Mouse (Mus musculus) frontal cortex, postnatal 36 days (tissue): Measurements from ENCODE around the gene Tceal7.
A peak's percentile ranks its signal among the peaks of the same experiment; 100 is the strongest.
"Not testable (repeated sequence)": the region's sequence is repeated elsewhere in the genome, so short reads cannot be mapped to it uniquely, and the experiment has no call there.

ENCODE experiments used
- DNase-seq, 2 experiments: peaks; one replicate each; pipeline ENCODE4 v3.0.0; 2022; ENCODE audit warnings: low spot score in 2 of 2

Gene Tceal7

DNA sequence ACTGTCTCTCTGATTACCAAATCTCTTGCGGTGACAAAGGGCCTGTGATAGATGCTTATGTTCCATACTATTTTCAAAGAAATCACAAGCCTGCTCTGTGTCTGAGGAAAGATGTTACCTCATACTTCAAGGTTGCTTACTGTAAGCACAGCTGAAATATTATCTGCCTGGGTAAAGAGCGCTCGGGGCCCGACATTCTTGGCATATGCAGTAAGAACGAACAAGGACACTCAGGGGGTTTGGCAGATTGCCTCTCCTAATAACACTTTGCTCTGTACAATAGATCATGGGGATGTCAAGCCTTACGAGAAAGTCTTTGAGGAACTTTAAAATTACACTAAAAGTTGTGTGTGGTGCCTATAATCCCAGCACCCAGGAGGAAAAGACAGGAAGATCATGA, 34.2 kb downstream of the Tceal7 start:
- no peak for DNase-seq

GRCm38 (mm10) chrX:136249671-136250070, 35.1 kb downstream of the Tceal7 start:
- no peak for DNase-seq

GRCm38 (mm10) chrX:136252023-136252729, 37.6 kb downstream of the Tceal7 start:
- no peak for DNase-seq

GRCm38 (mm10) chrX:136267720-136268119, 53.1 kb downstream of the Tceal7 start:
- no peak for DNase-seq

DNA sequence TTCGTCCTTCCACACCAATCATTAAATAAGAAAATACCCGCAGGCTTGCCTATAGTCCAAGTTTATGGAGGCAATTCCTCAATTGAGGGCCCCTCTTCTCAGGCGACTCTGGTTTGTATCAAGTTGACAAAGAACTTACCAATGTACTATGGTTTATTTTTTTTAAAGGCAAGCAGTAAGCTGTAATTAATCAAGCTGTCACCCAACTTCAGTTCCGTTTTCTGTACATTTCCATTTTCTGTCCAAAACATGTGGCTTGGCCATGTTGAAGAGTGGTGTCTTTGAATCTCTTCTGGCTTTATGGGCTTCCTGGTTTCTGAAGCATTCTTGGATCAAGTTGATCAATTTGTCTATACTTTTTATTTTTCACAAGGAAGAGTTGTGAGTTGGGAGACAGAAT, 53.6 kb downstream of the Tceal7 start:
- DNase-seq: no peak

- DNase-seq: peak; percentile 22 to 45
Measured at GRCm38 (mm10) chrX:136269743-136270392, 55.3 kb downstream of the Tceal7 start, which contains the start of gene Bex3. Bex3 (plus strand) TSS chrX:136270253.

DNA sequence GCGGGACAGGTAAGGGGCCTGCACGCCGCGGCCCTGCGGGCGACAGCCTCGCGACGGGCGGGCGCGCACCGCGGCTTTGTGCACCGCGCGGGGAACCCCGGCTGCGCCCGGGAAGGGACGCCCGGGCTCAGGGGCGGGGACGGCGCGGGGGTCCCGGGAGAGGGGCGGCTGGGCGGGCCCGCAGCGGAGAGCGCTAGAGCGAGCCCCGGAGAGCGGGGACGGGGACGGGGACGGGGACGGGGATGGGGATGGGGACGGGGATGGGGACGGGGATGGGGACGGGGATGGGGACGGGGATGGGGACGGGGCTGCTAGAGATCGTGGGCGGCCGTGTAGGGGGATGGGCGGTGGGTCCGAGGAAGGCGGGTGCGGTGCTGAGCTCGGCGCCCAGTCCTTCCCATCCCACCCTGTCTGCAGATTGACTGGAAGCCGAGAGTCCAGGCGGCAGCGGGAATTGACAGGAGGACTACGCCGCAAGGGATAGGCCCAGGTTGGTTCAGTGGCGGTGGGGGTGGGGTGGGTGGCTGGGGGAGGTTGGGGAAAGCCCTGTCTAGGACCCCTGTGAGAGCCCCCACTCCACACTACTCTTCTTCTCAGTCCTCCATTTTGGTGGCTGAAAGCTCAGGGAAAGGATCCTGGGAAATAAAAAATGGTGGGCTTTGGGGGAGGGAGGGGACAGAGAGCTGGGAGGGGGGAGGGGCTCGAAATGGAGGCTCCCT, 56.0 kb downstream of the Tceal7 start:
- DNase-seq: not testable (repeated sequence)

DNA sequence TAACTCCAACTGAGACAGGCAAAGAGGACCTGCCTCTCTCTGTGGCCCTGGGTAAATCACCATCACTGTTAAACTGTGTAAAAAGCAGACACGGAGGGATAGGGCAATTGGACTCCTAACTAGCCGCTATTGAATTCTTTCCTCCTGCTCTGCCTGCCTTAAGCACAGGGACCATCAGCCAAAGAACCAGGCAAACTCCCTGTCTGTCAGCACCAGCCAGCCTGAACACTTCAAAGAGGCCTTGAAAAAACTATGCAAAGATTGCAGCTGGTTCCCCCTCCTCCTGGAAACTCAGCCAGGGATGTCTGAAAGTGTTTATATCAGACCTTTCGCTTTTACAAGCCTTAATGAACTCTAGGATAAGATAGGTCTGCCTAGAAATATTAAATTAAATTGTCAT, 60.0 kb downstream of the Tceal7 start:
- DNase-seq: no peak

- no peak for DNase-seq
Measured at GRCm38 (mm10) chrX:136275386-136275785, 60.8 kb downstream of the Tceal7 start.
